Mouse (Mus musculus): Measurements from ENCODE around the gene Acp5.

The Acp5 gene

DNA sequence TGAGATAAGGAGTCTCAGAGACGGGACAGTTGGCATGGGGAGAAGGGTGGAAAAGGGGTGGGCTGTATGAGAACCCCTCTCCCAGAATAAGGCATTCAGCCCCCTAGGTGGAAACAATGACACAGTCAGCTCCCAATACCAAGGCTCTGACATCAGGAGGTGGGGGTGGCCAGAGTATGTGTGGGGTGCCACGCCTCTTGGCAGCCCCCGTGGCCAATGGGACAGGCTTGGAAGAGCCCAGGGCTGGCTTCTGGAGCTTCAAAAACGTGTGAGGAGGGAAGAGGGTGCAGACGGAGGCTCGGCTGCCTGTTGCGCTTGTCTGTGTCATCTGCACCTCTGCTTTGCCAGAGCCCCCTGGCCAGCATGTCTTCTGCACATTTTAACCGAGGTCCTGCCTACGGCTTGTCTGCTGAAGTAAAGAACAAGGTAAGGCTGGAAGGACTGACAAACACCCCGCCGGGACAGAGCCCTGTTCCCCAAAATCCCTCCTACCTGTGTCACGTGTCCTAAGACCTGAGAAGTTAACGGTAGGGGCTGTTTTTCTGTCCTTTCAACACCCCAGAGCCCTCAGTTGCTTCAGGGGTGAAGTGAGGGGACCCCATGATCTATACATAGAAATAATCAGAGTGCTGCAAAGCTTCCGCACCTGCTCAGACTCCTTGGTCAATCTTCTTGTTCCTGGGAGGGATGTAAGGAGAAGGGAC, 36.4 kb downstream of the Acp5 start, which contains the start of gene Cnn1:
Gene Cnn1 (plus strand): TSS at position 224 of the 704 bp plus-strand sequence.
- no peak for DNase-seq (ENCODE audit: low spot score)

DNA sequence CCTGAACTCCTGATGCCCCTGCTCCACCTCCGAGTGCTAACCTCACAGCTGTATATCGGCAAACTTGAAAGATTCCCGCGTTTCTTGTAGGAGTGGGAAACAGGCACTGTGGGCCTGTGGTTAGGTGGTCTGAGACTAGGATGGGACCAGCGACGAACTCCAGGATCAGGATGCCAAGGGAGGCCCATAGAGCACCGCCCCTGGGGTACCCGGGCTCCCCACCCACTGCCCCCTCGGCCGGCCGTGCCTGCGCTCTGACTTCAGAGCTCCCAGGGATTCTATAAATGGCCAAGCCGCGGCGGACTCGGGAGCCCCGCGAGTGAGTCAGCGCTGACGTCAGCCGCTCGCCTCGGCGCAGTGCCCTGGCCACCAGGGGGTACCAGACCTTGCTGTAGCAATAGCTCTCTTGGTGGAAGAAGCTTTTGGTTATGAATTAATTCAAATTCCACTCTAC, 39.6 kb downstream of the Acp5 start:
- DNase-seq (ENCODE audit: low spot score), result peak; percentile 79

DNA sequence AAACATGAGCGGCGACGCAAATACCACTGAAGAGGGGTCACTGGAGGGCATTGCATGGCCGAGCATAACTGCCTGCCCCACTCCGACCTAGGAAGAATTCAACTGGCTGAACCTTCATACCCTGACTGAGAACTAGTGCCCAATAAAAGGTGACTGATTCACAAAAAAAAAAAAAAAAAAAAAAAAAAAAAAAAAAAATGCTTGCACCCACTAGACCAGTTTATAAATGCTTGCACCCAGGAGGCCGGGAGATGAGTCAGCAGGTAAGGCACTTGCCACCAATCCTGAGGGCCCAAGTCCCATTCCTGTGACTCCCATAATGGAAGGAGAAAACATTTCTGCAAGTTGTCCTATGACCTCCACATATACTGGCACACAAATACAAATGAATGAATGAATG, 42.8 kb downstream of the Acp5 start:
- no peak for DNase-seq (ENCODE audit: low spot score)

DNA sequence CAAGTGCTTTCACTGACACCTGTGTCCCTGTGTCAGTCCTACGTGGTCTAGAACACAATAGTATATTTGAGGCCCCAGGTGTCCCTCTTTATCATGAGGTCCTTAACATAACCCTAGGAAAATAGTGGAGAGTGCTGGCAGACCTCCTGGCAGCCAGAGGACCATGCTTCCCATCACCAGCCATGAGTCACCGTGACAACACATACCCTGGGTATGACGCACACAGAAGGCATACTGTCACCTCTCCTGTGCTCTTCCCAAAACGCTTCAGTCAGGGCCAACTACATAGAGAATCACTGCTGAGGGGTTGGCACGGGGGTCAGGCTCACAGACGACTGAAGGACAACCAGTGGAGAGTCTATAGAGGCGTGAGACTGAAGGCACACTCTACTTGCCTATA, 45.5 kb downstream of the Acp5 start:
- no peak for DNase-seq (ENCODE audit: low spot score)

DNA sequence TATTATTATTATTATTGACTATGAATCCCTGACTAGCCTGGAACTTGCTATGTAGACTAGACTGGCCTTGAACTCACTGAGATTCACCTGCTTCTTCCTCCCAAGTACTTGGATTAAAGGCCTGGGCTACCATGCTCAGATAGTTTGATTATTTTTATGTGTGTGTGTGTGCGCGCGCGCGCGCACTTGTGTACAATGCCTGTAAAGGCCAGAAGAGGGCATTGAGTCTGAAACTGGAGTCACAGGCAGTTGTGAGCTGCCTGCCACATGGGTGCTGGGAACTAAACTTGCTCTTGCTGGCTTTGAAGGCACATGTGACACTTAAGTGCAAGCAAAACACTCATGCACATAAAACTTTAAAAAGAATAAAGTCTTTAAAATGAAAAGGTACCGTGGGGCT, 46.2 kb downstream of the Acp5 start:
- DNase-seq (ENCODE audit: low spot score), result no peak

DNA sequence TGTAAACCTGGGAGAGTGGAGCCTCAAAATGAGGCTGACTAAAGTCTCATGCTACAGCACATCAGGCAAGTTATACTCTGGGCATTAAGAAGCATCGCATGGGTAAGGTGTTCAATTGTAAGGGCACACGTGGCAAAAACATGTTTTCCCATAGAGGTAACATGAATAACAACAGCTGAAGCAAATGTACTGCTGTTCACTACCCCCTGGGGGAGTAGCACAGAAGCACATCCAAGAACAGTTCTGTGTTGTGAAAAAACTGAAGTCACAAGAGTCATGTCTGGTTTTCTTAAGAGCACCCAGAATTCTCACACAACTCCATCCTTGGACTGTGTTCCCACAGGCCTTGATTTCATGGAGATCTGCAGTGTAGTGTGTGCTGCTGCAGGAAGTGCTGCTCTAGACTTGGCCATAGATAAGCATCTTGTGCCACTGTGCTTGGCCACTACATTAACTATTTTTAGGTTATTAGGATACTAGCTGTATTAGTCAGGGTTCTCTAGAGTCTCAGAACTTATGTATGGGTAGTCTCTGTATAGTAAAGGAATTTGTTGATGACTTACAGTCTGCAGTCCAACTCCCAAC, 48.4 kb downstream of the Acp5 start:
- no peak for DNase-seq (ENCODE audit: low spot score)

DNA sequence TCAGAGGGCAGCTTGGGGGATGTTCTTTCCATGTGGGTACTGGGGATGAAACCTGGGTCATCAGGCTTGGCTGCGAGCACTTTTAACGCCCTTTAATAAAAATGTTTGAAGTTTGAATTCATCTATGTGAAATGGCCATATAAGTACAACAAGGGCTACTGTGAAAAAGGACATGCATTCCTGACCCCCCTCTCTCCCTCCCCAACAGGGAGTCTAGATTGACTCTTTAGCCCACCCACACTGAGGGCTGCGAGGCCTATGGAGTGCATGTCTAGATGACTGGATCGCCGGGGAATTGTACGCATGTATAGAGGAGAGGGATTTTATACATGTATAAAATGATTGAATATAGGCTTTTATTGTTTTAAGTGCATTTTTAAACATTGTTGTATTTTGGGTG, 49.5 kb downstream of the Acp5 start:
- DNase-seq (ENCODE audit: low spot score), result no peak

DNA sequence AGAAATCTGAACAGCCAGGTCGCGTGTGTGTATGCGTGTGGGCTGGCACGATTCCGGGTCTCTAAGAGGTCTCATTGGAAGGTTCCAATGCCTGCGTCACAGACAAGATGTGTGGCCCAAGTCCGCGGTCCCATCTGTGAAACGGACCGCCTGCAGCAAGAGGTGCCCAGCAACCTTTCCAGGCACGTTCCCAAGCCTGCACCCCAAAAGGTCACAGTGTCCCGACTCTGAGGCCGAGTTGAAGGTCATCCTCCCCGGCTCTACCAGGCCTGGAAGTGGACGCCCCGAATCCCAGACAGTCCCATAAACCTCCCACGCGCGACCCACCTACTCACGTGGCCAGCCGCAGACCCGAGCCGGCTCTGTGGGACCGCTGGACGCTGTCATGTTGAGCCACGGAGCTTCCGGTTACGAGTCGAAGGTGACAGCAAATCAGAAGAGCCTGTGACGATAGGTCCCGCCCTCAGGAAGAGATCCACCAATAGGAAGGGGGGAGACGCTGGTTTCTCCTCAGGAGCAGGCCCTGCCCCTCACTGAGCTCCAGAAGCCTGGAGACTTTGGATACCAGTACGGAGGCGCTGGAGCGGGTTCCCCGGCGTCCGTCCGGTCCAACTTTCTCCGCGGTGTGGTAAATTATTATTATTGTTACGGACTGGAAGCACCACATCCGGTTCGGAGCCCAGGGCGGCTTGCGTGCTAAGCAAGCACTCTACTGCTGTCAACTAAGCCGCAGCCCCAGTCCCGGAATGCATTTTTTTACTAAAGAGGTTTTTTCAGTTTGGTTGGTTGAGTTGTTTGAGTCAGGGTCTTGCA, 50.3 kb downstream of the Acp5 start, which contains the start of gene Ecsit:
Gene Ecsit (minus strand): TSS at position 417 of the 813 bp plus-strand sequence.
- peak; percentile 98 for DNase-seq (ENCODE audit: low spot score)

DNA sequence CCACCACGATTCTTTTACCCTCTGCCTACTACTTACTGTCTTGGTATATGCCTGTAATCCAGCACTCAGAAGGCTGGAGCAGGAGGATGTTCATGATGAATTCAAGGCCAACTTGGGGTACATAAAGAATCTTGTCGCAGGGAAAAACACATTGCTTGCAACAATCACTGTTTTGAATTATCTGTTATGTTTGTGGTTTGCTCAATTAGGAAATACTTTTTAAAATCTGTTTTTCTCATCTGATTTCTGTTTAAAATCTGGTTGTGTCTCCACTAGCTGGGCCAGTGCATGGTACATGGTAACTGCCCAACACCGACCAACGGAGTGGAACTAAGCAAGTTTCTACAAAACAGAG, 50.9 kb downstream of the Acp5 start:
- DNase-seq (ENCODE audit: low spot score), result no peak
